Comparison of ENCODE assay signal across 16 mouse cellular contexts in genomic region chr8:9797514-9797913, GRCm38 (mm10). TPM values are rescaled to one million over a fixed set of nuclear protein-coding genes. Genes with fewer than 3 reads are reported as not detected.
"Had no signal": no experiment of that assay in that cellular context is flagged by ENCODE, and none has a peak within 500 bp of the region (broad histone marks: within the 10 kb centered on the region; RNA-seq: fewer than 3 reads in every experiment).

No protein-coding gene starts in this region.

- H3K27ac ChIP-seq: kidney, postnatal 0 days; layer of hippocampus, adult 2 months; limb, embryonic 10.5 days; liver, embryonic 15.5 days; midbrain, embryonic 12.5 days; stomach, embryonic 15.5 days had no signal

- H3K27me3 ChIP-seq: liver, embryonic 15.5 days; midbrain, embryonic 12.5 days; stomach, embryonic 15.5 days had no signal

- H3K4me2 ChIP-seq: liver, embryonic 11.5 days; liver, embryonic 15.5 days; lung, embryonic 14.5 days; midbrain, embryonic 12.5 days; stomach, embryonic 15.5 days had no signal

- H3K9me3 ChIP-seq: limb, embryonic 10.5 days; liver, embryonic 15.5 days; midbrain, embryonic 12.5 days; stomach, embryonic 15.5 days had no signal

- H3K4me1 ChIP-seq: liver, embryonic 15.5 days; midbrain, embryonic 12.5 days; stomach, embryonic 15.5 days had no signal

- H3K4me3 ChIP-seq: layer of hippocampus, adult 2 months; limb, embryonic 10.5 days; liver, embryonic 15.5 days; midbrain, embryonic 12.5 days; stomach, embryonic 15.5 days had no signal

- DNase-seq: kidney, adult 8-10 months; kidney, postnatal 4 days; lung, embryonic 14.5 days; lung, postnatal 10 days; lung, postnatal 4 days; thymus, postnatal 36 days had no signal

- H3K9ac ChIP-seq: liver, embryonic 15.5 days; lung, embryonic 14.5 days; midbrain, embryonic 12.5 days; stomach, embryonic 15.5 days had no signal

- H3K36me3 ChIP-seq: limb, embryonic 10.5 days; liver, embryonic 15.5 days; midbrain, embryonic 12.5 days; stomach, embryonic 15.5 days had no signal

- ATAC-seq: intestine, postnatal 0 days had no signal

RNA-seq across cellular contexts. Expression of gene Fam155a, which starts 26.6 kb away (rescaled TPM):
- total RNA-seq: megakaryocyte, adult 5-6 weeks had no signal
- polyA plus RNA-seq: spleen, adult 2 months had no signal
